Mouse (Mus musculus) telencephalon, adult 2 months (tissue): ENCODE measurements around the gene Fgb.

Experiments used
- DNase-seq: peaks from one replicate; pipeline ENCODE4 v3.0.0-alpha.2; 2011; ENCODE audit warnings: low read depth, low spot score

The Fgb gene

DNA sequence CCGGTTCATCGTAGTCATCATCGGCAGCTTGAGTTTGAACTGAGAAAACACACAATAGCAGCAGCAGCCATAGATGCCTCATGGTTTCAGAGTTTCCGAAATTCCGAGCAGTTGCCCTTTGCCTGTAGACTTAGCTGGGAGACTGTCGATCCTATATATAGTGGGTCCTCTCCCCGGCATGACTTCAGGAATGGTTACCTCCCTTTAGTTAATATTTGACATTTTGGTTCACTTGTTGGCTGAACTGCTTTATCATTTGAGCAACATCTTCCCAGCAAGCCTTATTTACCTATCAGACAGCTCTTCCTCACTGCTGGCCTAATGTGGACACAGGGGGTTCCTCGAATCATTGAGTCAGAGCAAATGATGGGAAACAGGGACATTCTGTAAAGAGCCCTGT, at the start of gene Fgb:
Gene Fgb, minus strand, starts transcription at position 184 of the 400 bp plus-strand sequence.
- no peak for DNase-seq

DNA sequence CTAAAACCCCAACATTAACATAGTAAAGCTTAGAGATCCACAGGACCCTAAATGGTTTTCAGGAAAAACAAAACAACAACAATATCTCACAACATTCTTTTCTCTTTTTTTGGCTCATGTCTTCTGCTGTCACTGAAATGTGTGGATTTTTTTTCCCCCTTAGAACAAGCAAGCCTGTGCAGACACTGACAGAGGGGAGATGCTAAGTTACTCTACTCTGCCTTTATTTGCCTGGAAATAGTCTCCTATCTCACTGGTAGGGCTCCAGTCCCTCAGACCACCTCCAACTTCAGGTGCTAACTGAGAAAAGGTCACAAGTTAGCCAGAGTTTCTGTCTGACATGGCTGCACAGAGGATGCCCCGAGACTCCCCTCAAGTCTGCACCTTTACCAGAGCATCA, 49.5 kb upstream of the Fgb start:
- no peak for DNase-seq

DNA sequence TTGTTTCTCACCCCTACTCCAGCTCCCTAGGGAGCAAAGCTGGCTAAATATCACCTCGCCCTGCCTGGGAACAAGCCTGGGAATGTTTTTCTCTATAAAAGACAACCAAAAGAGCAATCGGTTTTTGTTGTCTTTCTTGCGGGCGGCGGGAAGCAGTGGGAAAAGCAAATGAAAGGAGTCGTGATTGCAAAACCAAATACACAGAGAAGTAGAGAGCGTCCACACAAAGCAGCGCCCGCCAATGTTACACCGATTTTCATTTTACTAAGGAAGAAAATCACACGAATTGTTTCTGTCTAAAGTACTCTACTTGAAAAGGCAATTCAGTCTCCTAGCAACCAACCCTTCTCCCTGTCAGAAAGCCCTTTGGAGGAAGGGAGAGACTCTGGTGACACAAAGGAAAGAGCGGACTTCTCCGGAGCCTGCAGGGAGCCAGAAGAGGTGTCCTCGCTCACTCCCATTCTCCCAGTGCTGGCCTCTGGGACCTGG, 48.9 kb upstream of the Fgb start:
- DNase-seq: no peak

DNA sequence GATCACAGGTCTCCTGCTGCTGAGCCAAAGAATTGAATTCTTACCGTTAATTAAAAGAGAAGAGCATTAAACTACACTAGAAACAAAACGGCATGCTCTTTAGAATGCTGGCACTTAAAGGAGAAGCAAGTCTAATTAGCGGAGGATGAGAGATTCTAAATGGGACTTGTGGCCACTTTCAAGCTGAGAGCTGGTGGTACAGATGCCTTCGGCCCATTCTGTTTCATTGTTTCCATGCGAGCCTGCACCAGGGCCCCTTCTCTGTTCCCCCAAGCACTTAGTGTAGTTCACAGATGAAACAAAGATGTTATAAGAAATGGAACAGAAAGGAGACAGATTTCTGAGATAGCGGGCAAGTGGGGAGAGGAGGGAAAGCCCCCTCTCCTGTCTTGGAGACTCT, 47.9 kb upstream of the Fgb start:
- no peak for DNase-seq

DNA sequence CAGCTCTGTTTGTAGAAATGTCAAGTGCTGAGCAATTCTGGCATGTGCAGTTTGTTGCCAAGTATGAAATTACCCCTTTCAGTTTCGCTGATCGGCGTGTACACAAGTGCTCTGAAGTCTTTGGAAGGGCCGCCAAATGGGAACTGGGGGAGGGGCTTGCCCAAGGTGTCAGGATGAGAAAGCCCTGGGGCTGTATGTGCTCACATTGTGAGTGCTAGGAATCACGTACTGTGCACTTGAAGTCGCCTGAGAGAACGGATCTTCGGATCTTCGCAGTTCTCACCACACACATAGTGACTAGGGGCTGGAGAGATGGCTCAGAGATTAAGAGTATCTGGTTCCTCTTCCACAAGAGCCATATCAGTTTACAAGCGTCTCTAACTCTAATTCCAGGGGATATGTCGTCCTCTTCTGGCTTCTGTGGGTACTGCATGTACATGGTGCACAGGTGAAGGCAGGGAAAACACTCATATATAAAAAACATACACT, 30.9 kb upstream of the Fgb start:
- DNase-seq: no peak

DNA sequence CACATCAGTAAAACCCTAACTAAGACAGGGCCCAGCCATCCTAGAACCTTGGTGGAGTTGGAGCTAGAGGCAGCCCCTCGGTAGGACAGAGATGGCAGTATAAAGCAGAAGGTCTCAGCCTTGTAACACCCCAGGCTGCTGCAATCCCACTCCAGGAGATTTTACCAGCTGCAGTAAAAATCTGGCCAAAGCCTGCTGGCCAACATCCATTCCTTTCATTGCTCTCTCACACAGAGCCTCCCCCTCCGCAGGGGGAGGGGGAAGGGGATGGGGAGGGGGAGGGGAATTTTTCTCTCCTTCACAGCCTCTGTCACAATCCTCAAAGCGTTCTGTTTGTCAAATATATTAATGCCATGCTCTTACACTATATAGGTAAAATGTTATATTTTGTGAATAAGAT, 26.9 kb upstream of the Fgb start:
- DNase-seq: no peak

DNA sequence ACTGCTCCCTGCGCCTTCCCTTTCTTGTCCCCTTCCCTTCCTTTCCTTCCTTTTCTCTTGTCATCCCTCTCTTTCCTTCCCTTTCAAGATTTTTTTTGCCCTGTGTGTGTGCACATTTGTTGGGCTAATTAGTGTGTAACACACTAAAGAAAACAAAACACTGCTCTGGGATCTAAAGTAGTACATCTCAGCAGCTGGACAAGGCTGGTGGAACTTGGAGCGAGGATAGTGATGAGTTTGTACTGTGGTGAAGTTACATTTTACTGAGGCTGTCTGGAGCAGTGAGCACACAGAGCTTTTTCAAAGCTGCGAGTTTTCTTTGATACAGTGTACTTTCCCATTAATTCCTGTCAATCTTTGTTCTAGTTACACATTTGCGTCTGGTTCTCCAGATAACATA, 20.6 kb upstream of the Fgb start:
- no peak for DNase-seq

DNA sequence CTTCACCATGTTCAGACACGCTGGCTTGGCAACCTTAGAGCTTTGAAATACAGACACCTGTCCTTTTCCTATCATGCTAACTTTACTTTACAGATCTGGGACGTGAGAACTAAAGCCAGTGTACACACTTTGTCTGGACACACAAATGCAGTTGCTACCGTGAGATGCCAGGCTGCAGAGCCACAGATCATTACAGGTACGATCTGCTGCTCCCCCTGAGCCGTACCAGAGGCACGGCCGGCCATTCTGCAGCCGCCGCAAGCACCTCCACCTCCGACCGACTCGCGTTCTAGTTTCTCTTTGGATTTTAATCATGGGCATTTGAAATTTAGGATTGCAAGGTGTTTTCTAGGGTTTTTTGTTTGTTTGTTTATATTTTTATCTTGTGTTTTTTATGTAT, 19.2 kb upstream of the Fgb start:
- DNase-seq: no peak

DNA sequence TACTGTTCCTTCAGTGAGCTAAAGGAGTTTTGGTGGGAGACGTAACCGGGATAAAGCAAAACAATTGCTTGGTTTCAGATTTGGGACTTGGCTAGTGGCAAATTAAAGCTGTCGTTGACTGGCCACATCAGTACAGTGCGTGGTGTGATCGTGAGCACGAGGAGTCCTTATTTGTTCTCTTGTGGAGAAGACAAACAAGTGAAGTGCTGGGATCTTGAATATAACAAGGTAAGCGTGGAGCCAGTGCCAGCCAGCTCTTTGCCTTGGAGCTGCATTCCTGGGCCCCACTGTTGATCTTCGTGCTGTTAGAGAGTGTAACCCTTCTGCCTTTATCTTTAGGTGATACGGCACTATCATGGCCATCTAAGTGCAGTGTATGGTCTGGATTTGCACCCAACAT, 18.3 kb upstream of the Fgb start:
- DNase-seq: no peak

DNA sequence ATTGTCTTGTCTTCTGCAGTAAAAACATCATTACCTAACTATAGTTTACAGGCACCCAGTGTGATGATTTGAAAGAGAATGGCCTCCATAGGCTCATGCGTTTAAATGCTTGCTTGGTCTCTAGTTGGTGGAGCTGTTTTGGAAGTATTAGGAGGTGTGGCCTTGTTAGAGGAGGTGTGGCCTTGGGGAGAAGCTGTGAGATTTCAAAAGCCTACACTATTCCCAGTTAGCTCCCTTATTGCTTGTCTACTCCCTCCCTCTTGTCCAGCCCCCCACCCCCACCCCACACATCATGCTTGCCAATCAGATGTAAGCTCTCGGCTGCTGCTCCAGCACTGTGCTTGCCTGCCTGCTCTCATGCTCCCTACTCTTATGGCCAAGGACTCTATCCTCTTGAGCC, 7.4 kb upstream of the Fgb start:
- no peak for DNase-seq

DNA sequence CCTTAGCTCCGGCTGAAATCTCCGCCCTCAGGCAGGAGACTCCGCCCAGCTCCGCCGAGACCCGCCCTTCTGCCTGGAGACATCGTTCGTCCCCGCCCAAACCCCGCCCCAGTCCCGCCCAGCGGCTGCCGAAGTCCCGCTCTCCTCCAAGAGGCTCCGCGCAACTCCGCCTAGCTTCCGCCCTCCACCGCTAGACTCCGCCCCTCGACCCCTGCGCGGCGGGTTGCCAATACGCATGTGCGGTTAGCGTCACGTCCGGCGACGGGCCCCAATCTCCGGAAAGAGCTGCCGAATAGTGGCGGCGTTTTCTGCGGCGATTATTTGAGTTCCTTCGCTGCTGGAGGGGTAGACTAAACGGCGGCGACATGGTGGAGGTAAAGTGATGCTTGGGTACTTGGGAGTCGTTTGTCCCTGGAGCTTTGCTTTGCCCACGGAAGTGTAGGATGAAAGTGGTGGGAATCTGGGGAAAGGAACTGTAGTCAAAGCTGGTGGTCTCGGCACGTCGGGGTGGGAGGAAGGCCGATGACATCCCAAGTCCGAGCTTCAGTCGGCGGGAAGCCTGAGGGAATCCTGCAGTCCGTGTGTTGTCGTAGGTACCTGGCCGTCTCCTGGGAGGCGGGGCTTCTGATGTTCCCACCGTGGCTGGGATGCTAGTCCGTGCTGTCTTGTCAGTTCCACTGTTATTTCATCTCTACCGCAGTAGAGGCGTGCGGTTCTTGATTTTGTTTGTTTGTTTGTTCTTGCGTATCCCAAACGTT, 5.8 kb upstream of the Fgb start, which contains the start of gene Plrg1:
Gene Plrg1, plus strand, starts transcription at position 242 of the 758 bp plus-strand sequence.
- peak; percentile 94 for DNase-seq

DNA sequence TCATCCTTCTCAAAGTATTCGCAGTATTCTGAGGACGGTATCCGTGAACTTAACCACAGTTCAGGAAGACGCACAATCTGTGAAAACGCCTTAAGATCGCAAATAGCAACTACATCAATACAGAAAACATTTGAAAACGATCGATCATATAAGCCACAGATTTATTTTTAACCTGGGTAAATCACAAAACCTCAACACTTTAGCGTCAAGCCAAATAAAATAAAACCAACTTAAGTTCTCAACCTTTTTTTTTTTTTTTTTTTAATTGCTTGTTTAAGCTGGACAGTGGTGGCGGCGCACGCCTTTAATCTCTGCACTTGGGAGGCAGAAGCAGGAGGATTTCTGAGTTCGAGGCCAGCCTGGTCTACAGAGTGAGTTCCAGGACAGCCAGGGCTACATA, 5.1 kb upstream of the Fgb start:
- no peak for DNase-seq

DNA sequence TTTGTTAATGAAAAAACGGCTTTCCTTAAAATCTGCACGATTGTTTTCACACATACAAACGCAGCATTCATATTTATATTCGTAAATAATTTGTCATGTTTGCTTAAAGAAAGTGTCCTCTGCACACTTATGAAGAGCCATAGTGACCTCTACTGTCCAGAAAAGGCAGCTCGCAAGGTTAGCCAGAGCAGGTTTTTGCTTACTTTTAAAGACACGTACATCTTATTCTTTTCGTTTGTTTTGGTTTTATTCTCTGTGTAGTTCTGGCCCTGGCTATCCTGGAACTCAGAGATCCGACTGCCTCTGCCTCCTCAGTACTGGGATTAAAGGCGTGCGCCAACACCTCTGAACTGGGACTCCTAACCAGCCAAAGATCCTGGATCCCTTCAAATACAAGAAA, 4.1 kb upstream of the Fgb start:
- DNase-seq: peak; percentile 31

DNA sequence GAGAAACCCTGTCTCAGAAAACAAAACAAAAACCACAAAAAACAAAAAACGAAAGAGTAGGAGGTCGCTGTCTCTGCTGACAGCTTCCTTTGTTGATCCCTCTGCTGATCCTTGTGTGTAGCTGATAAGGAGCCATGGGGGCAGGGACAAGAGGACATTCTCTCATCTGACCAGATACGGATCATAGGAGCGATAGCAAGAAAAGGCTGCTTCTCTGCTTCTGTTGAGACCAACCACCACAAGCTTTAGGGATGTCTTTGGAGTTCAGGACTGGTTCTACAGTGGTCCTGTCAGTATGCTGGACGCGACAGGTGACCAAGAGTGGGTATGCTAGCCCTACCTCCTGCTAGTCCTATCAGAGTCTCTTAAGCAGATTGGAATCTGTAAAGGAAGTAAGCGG, 3.5 kb upstream of the Fgb start:
- DNase-seq: no peak

DNA sequence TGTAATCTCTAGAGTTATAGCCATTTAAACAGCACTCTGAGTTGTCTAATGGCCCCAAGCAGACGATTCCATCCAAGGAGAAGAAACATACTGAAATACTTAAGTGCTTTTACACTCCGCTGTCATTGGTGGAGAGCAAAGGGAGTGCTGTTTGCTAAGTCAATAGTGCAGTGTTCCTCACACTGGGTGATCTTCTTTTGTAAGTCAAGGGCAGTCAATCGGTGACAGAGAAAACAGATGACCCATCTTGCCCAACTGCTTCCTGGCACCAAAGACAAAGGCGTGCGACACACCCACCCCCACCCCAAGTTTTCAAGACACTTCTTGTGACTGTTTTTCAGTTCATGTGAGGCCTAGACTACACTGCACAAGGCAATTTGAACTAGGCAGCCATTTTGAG, 2.4 kb upstream of the Fgb start:
- DNase-seq: no peak

DNA sequence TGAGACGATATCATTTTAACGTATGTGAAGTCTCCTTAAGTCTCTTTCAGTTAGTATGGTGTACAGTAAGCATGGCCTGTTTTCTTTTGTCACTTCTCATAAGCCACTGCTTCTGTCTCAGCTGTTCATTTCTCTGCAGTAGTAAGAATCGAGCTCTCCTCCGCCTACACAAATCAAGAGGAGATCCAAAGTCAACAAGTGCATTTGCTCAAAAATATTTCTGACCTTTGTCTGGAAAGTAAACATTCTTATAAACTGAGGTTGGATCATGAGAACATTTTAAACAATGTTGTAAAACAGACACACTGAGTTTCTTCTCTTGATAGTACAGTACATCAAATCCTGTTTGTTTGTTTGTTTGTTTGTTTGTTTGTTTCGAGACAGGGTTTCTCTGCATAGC, 998 bp upstream of the Fgb start:
- DNase-seq: no peak

DNA sequence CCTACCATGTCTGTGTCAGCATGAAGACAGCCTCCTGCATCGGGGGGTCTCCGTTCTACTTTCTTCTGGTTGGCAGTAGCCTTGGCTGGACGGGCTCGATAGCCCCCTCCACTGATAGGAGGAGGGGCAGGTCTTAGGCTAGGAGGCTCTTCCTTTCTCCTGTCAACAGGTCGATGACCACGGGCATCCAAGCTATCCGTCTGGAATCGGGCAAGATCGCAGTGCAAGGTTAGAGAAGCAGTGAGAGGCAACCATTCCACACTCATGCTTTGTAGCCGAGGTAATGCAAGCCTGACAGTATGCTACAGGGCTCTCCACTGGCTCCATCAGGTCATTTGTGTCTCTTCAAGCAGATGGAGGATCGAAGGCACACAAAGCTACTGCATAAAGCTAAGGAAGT, 3.0 kb downstream of the Fgb start:
- DNase-seq: no peak

DNA sequence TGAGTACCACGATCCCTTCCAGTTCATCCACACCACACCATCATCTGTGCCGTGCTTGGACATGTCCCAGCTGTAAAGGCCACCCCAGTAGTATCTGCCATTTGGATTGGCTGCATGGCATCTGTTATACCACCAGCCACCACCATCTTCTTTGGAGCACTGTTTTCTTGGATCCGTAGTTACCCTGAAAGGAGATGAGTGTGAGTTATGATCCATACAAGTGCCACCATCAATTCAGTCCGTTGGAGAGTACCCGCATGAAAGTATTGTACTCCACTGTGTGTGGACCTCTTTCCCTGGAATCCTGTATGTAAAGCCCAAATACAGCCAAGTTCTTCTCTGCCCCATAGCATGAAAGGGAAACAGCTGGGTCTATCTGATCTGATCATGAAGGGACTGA, 7.2 kb downstream of the Fgb start:
- DNase-seq: no peak

DNA sequence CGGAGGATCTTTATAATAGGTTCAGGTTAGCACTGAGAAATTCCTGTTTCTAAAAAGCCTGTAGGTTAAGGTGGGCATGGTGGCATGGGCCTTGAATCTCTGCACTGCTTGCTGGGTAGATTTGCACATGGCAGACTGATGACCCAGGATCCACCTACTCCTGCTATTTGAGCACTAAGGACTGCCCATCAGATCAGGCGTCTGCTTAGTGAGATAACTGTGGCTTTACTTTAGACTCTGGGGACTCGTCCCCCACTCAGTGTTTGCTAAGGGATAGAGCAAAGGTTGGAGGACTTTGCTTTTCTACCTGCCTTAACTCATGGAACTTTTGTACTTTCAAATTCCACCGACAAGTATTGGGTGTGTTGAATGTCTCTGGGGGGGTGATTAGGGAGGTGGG, 10.0 kb downstream of the Fgb start:
- DNase-seq: no peak

DNA sequence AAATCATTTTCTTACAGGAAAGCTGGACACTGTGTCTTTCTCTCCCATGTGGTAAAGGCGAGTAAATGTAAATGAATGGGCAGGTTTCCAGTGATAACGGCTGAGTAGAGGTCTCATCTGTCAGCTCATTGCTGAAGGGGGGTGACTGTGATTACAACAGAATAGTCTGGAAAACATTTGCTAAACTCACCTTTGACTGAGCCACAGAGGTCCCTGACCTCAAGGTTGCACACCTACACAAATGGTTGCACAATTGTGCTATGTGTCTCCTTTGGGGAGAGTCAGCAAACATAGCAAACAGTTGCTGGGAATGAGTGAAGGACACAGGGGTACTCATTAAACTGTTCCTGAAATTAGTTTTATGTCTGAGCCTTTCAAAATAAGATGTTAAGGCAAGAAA, 10.8 kb downstream of the Fgb start:
- no peak for DNase-seq

DNA sequence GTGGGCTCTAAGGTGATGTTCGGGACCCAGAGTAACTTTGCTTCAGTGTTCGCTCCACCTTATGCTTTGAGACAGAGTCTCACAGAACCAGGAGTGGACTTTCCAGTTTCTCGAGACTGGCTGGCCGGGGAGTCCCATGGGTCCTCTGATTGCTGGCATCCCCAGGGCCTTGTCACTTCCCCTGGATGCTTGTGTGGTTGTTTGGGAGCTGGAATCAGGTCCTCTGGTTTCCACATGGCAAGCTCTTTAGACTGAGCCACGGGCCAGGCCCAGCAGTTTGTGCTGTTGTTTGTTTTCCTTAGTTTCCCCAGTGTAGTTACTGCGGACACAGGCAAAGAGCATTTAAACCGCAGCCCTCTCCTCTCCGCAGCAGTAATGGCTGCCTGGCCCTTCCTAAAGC, 15.9 kb downstream of the Fgb start:
- DNase-seq: no peak

DNA sequence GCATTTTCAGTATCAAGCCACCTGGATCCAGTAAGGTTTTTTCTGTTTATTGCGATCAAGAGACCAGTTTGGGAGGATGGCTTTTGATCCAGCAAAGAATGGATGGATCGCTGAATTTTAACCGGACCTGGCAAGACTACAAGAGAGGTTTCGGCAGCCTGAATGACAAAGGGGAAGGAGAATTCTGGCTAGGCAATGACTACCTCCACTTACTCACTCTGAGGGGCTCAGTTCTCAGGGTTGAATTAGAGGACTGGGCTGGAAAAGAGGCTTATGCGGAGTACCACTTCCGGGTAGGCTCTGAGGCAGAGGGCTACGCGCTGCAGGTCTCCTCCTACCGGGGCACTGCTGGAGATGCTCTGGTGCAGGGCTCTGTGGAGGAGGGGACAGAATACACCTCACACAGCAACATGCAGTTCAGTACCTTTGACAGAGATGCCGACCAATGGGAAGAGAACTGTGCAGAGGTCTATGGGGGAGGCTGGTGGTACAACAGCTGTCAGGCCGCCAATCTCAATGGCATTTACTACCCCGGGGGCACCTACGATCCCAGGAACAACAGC, 16.8 kb downstream of the Fgb start:
- no peak for DNase-seq

DNA sequence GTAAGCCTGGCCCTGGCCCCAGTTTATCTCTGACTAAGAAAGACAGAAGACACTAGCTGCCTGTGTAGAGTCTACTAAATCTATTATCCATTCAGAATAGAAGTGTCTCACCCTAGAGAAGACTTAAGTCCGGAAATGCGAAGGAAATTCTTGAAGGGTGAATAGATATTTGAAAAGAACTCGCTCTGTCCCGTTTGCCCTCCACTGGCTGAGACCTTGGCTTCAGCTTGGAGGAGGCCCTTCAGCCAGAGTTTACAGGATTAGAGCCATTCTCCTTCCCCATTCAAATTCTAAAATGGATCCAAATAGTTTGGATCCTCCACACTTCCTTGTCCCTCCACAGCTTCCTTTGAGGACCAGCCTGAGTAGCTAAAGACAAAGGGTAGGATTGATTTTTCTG, 19.3 kb downstream of the Fgb start:
- DNase-seq: no peak
